In genomic region chr4:149171581-149171981, GRCm38 (mm10) we compare ENCODE assay signal across 14 mouse cellular contexts. TPM values are rescaled to one million over a fixed set of nuclear protein-coding genes. Genes with fewer than 3 reads are reported as not detected.
DNase-seq lines count a peak whose midpoint lies in the region; ATAC-seq and TF ChIP-seq lines count a peak whose summit lies in the region.
"Had no signal": no experiment of that assay in that cellular context is flagged by ENCODE, and none has a peak within 500 bp of the region (broad histone marks: within the 10 kb centered on the region; RNA-seq: fewer than 3 reads in every experiment).

No protein-coding gene starts in this region.

- no peaks in the 10 kb centered on the region for H3K27me3 ChIP-seq in intestine, embryonic 16.5 days (replicated peaks; ENCODE audit: control insufficient read depth, insufficient read depth, low read length)
- H3K27me3 ChIP-seq: heart, embryonic 13.5 days had no signal

- H3K9me3 ChIP-seq in ES-E14 (ENCODE audit: control insufficient read depth, insufficient read depth, low read depth, low read length), result no peaks in the 10 kb centered on the region
- no peaks in the 10 kb centered on the region for H3K9me3 ChIP-seq in intestine, embryonic 16.5 days (ENCODE audit: control insufficient read depth, low read length)
- H3K9me3 ChIP-seq: heart, embryonic 13.5 days; midbrain, embryonic 10.5 days had no signal

- no peak overlapping the region for H3K9ac ChIP-seq in ES-E14 (ENCODE audit: insufficient read depth, low read depth, low read length, poor library complexity, severe bottlenecking)
- no peak overlapping the region for H3K9ac ChIP-seq in intestine, embryonic 16.5 days (ENCODE audit: low read depth, low read length)

- peak overlapping the region; percentile 27 for H3K27ac ChIP-seq in ES-E14 (ENCODE audit: insufficient read depth, low read depth, low read length, poor library complexity, severe bottlenecking)
- peak overlapping the region; percentile 77 for H3K27ac ChIP-seq in intestine, embryonic 16.5 days (ENCODE audit: low read length)
- H3K27ac ChIP-seq: midbrain, embryonic 10.5 days had no signal

- in situ Hi-C loops in ES-E14 (cut with MboI; ENCODE audit: low sequenced_read_pairs in 2 of 2, unreplicated experiment in 2 of 2), result no loop called here

- H3K4me3 ChIP-seq in ES-E14 (ENCODE audit: insufficient read depth in 1 of 2, low read depth in 1 of 2, low read length in 2 of 2, poor library complexity in 1 of 2, severe bottlenecking in 1 of 2), result no peak overlapping the region
- no peak overlapping the region for H3K4me3 ChIP-seq in intestine, embryonic 16.5 days (ENCODE audit: low read length)
- H3K4me3 ChIP-seq: heart, embryonic 13.5 days; midbrain, embryonic 10.5 days had no signal

- H3K36me3 ChIP-seq in ES-E14 (ENCODE audit: control insufficient read depth, insufficient read depth, low read length, poor library complexity, severe bottlenecking), result no peaks in the 10 kb centered on the region
- no peaks in the 10 kb centered on the region for H3K36me3 ChIP-seq in intestine, embryonic 16.5 days (ENCODE audit: control insufficient read depth, insufficient read depth, low read length)

- peak; percentile 61 for DNase-seq in adrenal gland, postnatal 10 days
- DNase-seq in adrenal gland, adult 18-20 months (ENCODE audit: low spot score in 2 of 2), result no peak
- DNase-seq in ES-E14 (ENCODE audit: low read depth, low spot score), result no peak
- peak; percentile 80 for DNase-seq in lung, postnatal 36 days
- no peak for DNase-seq in cerebellum, adult 9-10 months
- no peak for DNase-seq in cerebellum, postnatal 4 days (ENCODE audit: low spot score in 2 of 2)
- DNase-seq in cerebellum, postnatal 25 days, result no peak
- DNase-seq: B cell, adult 2 months; kidney, postnatal 25 days had no signal

- WGBS in intestine, embryonic 16.5 days, result 50% methylated on average over 5 of the region's 5 CpGs

- H3K4me2 ChIP-seq in intestine, embryonic 16.5 days (ENCODE audit: low read depth, low read length), result no peak overlapping the region
- H3K4me2 ChIP-seq: heart, embryonic 13.5 days had no signal

- peaks cover 7 to 20% of the 10 kb centered on the region in 2 experiments for H3K4me1 ChIP-seq in ES-E14 (ENCODE audit: control insufficient read depth in 2 of 2, insufficient read depth in 2 of 2, low read length in 2 of 2, poor library complexity in 1 of 2)
- peaks cover 21% of the 10 kb centered on the region for H3K4me1 ChIP-seq in intestine, embryonic 16.5 days (ENCODE audit: control insufficient read depth, insufficient read depth, low read length)

- ATAC-seq in intestine, embryonic 16.5 days, result no peak
- ATAC-seq: activated CD4-positive, CD25-positive, alpha-beta regulatory T cell, adult 4 months had no signal

TF ChIP-seq in ES-E14, 5 proteins besides CTCF, POLR2A, EP300 and RAD21:
- TF ChIP-seq ZNF384 (IDR thresholded peaks at IDR 0.05; ENCODE audit: low read depth, low read length) (no peak), HCFC1 (IDR thresholded peaks at IDR 0.05; ENCODE audit: borderline replicate concordance, insufficient read depth, low read length) (no peak), ZC3H11A (IDR thresholded peaks at IDR 0.05; ENCODE audit: borderline replicate concordance, low read depth, low read length) (no peak), MAFK (IDR thresholded peaks at IDR 0.05; ENCODE audit: insufficient read depth, low read depth, low read length) (no peak), CHD2 (IDR thresholded peaks at IDR 0.05; ENCODE audit: low read depth, low read length) (no peak)
TF ChIP-seq in ES-E14: peak in this region for 0.

RNA-seq across cellular contexts. Expression of gene Pgd, which starts 5.0 kb away (rescaled TPM):
- total RNA-seq in adrenal gland, postnatal 10 days (2021), result 100 to 1,000 TPM; 175 to 176 TPM
- 100 to 1,000 TPM; 330 to 533 TPM for total RNA-seq in adrenal gland, adult 18-20 months (2021)
- 62.7 and 63.7 TPM in 2 replicates for total RNA-seq in ES-E14 (2012; rRNA removed)
- 250 and 255 TPM in 2 replicates for polyA plus RNA-seq in intestine, embryonic 16.5 days (2015; fragmentation: Nextera tagmentation; extraction: Ambion mirVana)

RNA-seq across cellular contexts. Expression of gene Cenps, which starts 34.2 kb away (rescaled TPM):
- 10 to 100 TPM in 1 of 2 experiments, 1 to 10 TPM in 1; 7.8 to 11.0 TPM for total RNA-seq in adrenal gland, postnatal 10 days (2021)
- 10 to 100 TPM in 1 of 2 experiments, 1 to 10 TPM in 1; 9.9 to 10.2 TPM for total RNA-seq in adrenal gland, adult 18-20 months (2021)
- total RNA-seq in ES-E14 (2012; rRNA removed), result 15.2 and 15.9 TPM in 2 replicates
- polyA plus RNA-seq in intestine, embryonic 16.5 days (2015; fragmentation: Nextera tagmentation; extraction: Ambion mirVana), result 16.8 and 20.4 TPM in 2 replicates

RNA-seq across cellular contexts. Expression of gene Cort, which starts 45.0 kb away (rescaled TPM):
- 1 to 10 TPM; 1.5 TPM for total RNA-seq in adrenal gland, postnatal 10 days (2021)
- total RNA-seq in adrenal gland, adult 18-20 months (2021), result 1 to 10 TPM in 1 of 2 experiments, under 1 TPM in 1; 0.80 to 1.5 TPM
- total RNA-seq in ES-E14 (2012; rRNA removed), result 1.7 and 1.9 TPM in 2 replicates
- 0.48 TPM in 1 of 2 replicates, not detected in the other for polyA plus RNA-seq in intestine, embryonic 16.5 days (2015; fragmentation: Nextera tagmentation; extraction: Ambion mirVana)
- polyA plus RNA-seq: embryonic facial prominence, embryonic 11.5 days; heart, embryonic 13.5 days had no signal

Comparison
In these comparisons a context has a peak if more than half of its experiments do, and no peak if none do; other contexts are left out.
1. DNase-seq: peak in adrenal gland, postnatal 10 days (single experiment) and lung, postnatal 36 days (single experiment); none in adrenal gland, adult 18-20 months (0 of 2), ES-E14 (single experiment), cerebellum, adult 9-10 months (single experiment), cerebellum, postnatal 4 days (0 of 2) and cerebellum, postnatal 25 days (0 of 2).